Mouse (Mus musculus): ENCODE results near the gene Utf1. TPM values are rescaled to one million over a fixed set of nuclear protein-coding genes. Genes with fewer than 3 reads are reported as not detected.

The Utf1 gene
- total RNA-seq (2023): not detected

DNA sequence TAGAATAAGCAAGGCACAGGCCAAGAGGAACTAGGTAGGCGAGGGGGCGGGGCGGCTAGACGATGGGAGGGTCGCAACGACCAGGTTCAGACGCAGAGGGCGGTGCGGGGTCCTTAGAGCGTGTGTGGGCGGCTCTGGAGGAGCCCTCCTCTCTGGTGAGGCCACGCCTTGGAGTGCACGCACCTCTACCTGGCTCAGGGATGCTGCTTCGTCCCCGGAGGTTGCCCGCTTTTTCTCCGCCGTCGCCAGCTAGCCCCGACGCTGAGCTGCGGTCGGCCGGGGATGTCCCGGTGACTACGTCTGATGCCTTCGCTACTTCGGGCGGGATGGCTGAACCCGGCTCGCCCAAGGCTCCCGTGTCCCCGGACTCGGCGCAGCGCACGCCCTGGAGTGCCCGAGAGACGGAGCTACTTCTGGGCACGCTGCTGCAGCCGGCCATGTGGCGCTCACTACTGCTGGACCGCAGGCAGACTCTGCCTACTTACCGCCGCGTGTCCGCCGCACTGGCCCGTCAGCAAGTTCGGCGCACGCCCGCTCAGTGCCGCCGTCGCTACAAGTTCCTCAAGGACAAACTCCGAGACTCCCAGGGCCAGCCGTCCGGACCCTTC lies at the start of gene Utf1:
TSS of gene Utf1 (plus strand) at position 116 of the 608 bp plus-strand sequence.

DNA sequence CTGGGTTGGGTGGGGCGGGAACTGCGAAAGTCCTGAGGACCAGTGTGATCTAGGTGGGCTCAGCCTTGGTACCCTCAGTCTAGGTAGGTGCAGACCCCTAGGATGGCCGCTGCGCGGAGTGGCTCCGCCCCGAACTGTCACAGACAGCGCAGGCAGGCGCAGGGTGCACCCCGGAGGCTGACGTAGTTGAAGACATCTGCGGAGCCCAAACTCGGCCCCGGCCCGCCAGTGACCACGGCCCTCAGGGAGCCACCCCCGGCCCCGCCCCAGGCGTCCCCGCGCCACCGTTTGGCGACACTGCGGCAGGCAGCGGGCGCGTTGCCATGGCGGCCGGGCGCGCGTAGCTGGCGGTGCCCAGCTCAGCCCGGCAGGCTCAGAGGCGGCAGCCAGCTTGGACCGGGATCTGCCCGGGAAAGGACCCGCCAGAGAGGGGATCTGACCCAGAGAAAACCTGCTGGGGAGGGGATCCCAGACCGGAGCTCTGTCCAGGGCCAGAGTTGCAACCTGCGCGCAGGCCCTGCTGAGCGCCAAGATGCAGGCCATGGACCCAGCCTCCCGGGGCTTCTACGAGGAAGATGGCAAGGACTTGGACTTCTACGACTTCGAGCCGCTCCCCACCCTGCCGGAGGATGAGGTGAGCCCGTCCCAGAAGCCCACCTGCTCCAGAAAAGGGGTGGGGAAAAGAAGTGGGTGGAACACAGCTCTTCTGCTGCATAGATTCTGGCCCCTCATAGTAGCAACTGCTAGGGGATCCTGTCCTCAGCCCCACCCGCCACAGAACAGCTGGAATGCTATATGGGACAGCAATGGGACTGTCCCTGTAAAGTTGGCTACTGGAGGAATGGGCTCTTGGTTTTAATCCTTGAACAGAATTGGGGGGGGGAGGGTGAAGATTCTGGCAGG lies 48.7 kb upstream of the Utf1 start, which contains the start of gene Kndc1:
TSS of gene Kndc1 (plus strand) at position 42 of the 903 bp plus-strand sequence.

DNA sequence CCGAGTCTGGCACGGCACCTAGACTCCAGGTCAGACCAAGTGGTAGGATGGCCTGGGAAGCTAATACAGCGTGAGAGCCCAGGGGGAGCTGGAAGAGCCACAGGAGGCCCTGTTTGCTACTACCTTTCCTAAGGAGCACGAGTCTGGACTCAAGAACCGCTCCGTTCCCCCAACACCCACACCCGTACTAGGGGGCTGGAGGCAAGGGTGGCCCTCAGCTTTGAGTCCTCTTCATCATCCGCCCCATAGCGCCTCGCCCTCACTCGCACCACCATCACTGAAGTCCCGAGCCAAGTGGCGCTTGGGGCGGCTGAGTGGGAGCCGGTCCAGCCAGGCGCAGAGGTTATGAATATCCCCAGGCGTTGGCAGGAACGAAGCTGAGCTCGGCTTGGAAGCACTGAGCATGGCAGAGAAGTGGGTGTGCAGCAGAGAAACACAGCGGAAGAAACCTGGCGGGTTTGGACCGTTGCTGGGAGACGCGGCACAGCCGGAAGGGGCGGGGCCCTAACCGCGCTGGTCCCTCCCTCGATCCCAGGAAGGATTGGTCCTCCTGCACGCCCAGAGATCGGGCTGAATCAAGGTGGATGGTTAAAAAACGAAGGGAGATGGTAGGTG lies 34.8 kb downstream of the Utf1 start, which contains the start of gene 6430531B16Rik:
TSS of gene 6430531B16Rik (minus strand) at position 478 of the 615 bp plus-strand sequence.

DNA sequence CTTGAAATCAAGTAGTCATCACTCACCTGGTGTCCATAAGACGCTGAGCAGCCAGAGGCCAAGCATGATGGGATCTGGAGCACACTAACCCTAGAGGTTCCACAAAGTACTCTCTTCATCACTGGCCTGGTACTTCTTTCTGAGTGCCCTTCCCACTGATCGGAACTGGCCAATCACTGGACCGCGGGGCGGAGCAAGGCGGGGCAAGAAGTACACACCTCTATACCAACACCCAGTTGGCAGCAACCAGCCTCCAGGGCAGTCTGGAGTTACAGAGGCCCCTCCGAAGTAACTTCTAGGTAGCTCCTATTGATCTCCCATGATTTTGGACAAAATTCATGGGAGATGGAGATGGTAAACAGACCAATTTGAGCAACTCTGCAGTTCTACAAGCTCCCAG lies 48.8 kb downstream of the Utf1 start, which contains the start of gene Adam8:
TSS of gene Adam8 (minus strand) at position 157 of the 400 bp plus-strand sequence.

Other genes starting within 250 kb of the Utf1 start
- not detected for gene Adgra1, start 109.6 kb upstream of the Utf1 start, total RNA-seq (2023)
- gene Kndc1, start 49.1 kb upstream of the Utf1 start, total RNA-seq (2023): not detected
- 10 to 100 TPM; 11.8 to 15.1 TPM for gene 6430531B16Rik, start 35.0 kb downstream of the Utf1 start, total RNA-seq (2023)
- gene Adam8, start 48.8 kb downstream of the Utf1 start, total RNA-seq (2023): 100 to 1,000 TPM; 574 to 698 TPM
- gene Zfp511, start 92.6 kb downstream of the Utf1 start, total RNA-seq (2023): 10 to 100 TPM; 15.4 to 20.4 TPM
- 10 to 100 TPM; 21.1 to 24.4 TPM for gene Tubgcp2, start 92.9 kb downstream of the Utf1 start, total RNA-seq (2023)
- not detected for gene Msx3, start 105.3 kb downstream of the Utf1 start, total RNA-seq (2023)
- not detected for gene Caly, start 138.8 kb downstream of the Utf1 start, total RNA-seq (2023)
- not detected for gene Prap1, start 149.6 kb downstream of the Utf1 start, total RNA-seq (2023)
- gene Fuom, start 158.7 kb downstream of the Utf1 start, total RNA-seq (2023): 1 to 10 TPM; 6.8 to 9.8 TPM
- gene Paox, start 172.0 kb downstream of the Utf1 start, total RNA-seq (2023): 1 to 10 TPM; 6.1 to 8.1 TPM
- gene Echs1, start 172.7 kb downstream of the Utf1 start, total RNA-seq (2023): 10 to 100 TPM; 32.0 to 35.8 TPM
- gene Mtg1, start 193.8 kb downstream of the Utf1 start, total RNA-seq (2023): 1 to 10 TPM; 5.2 to 8.1 TPM
- gene Sprn, start 211.1 kb downstream of the Utf1 start, total RNA-seq (2023): not detected
- gene Olfr522, start 221.0 kb downstream of the Utf1 start, total RNA-seq (2023): not detected
- gene Olfr523, start 229.4 kb downstream of the Utf1 start, total RNA-seq (2023): not detected

Data from neutrophil, adult 83 days (primary cell).